Mouse (Mus musculus): ENCODE results near the gene Galntl6. TPM values are rescaled to one million over a fixed set of nuclear protein-coding genes. Genes with fewer than 3 reads are reported as not detected.
A peak's percentile ranks its signal among the peaks of the same experiment; 100 is the strongest.
"Not testable (repeated sequence)": the region's sequence is repeated elsewhere in the genome, so short reads cannot be mapped to it uniquely, and the experiment has no call there.

Gene Galntl6
- total RNA-seq, 2 experiments from 2014 or later: 61.1 to 62.9 TPM

GRCm38 (mm10) chr8:58606451-58606850 lies 306.0 kb downstream of the Galntl6 start:
- intact Hi-C loops (cut with DNase I): no loop called here
- peak; percentile 42 for DNase-seq

- intact Hi-C loops (cut with DNase I): no loop called here
- DNase-seq: no peak
These were observed 307.7 kb downstream of the Galntl6 start for GRCm38 (mm10) chr8:58604751-58605150.

GRCm38 (mm10) chr8:58597834-58598233 lies 314.6 kb downstream of the Galntl6 start:
- no peak for DNase-seq
- intact Hi-C loops (cut with DNase I): no loop called here

GRCm38 (mm10) chr8:58575346-58575745 lies 337.1 kb downstream of the Galntl6 start:
- intact Hi-C loops (cut with DNase I): no loop called here
- DNase-seq: no peak

- no peak for DNase-seq
- intact Hi-C loops (cut with DNase I): no loop called here
These were observed 344.4 kb downstream of the Galntl6 start for GRCm38 (mm10) chr8:58568086-58568485.

- DNase-seq: peak; percentile 6
- intact Hi-C loops (cut with DNase I): no loop called here
These were observed 346.3 kb downstream of the Galntl6 start for GRCm38 (mm10) chr8:58566115-58566514.

- peak; percentile 18 for DNase-seq
- intact Hi-C loops (cut with DNase I): no loop called here
These were observed 376.7 kb downstream of the Galntl6 start for GRCm38 (mm10) chr8:58535781-58536180.

- intact Hi-C loops (cut with DNase I): no loop called here
These were observed 377.8 kb downstream of the Galntl6 start for GRCm38 (mm10) chr8:58534631-58535030.

GRCm38 (mm10) chr8:58523443-58523842 lies 389.0 kb downstream of the Galntl6 start:
- intact Hi-C loops (cut with DNase I): no loop called here
- no peak for DNase-seq

More at GRCm38 (mm10) chr8:58534631-58535030, 377.8 kb downstream of the Galntl6 start:
- DNase-seq: no peak

- no peak for DNase-seq
- intact Hi-C loops (cut with DNase I): no loop called here
These were observed 390.5 kb downstream of the Galntl6 start for GRCm38 (mm10) chr8:58521932-58522331.

- no peak for DNase-seq
- intact Hi-C loops (cut with DNase I): no loop called here
These were observed 401.9 kb downstream of the Galntl6 start for GRCm38 (mm10) chr8:58510516-58510915.

- intact Hi-C loops (cut with DNase I): no loop called here
- DNase-seq: no peak
These were observed 403.4 kb downstream of the Galntl6 start for GRCm38 (mm10) chr8:58509051-58509450.

- intact Hi-C loops (cut with DNase I): no loop called here
- DNase-seq: no peak
These were observed 425.3 kb downstream of the Galntl6 start for GRCm38 (mm10) chr8:58487099-58487498.

GRCm38 (mm10) chr8:58463342-58463741 lies 449.1 kb downstream of the Galntl6 start:
- intact Hi-C loops (cut with DNase I); DNase-seq: not testable (repeated sequence)

GRCm38 (mm10) chr8:58442696-58443095 lies 469.7 kb downstream of the Galntl6 start:
- intact Hi-C loops (cut with DNase I): no loop called here
- peak; percentile 1 for DNase-seq

- DNase-seq: no peak
- intact Hi-C loops (cut with DNase I): no loop called here
These were observed 494.0 kb downstream of the Galntl6 start for GRCm38 (mm10) chr8:58418481-58418880.

GRCm38 (mm10) chr8:58417551-58417950 lies 494.9 kb downstream of the Galntl6 start:
- no peak for DNase-seq
- intact Hi-C loops (cut with DNase I): no loop called here

GRCm38 (mm10) chr8:58396500-58396899 lies 515.9 kb downstream of the Galntl6 start:
- intact Hi-C loops (cut with DNase I): no loop called here
- DNase-seq: no peak

GRCm38 (mm10) chr8:58395879-58396278 lies 516.6 kb downstream of the Galntl6 start:
- no peak for DNase-seq
- intact Hi-C loops (cut with DNase I): no loop called here

- no peak for DNase-seq
These were observed 540.1 kb downstream of the Galntl6 start for GRCm38 (mm10) chr8:58372389-58372788.

GRCm38 (mm10) chr8:58371979-58372378 lies 540.5 kb downstream of the Galntl6 start:
- intact Hi-C loops (cut with DNase I): no loop called here
- DNase-seq: no peak

More at GRCm38 (mm10) chr8:58372389-58372788, 540.1 kb downstream of the Galntl6 start:
- intact Hi-C loops (cut with DNase I): no loop called here

GRCm38 (mm10) chr8:58331151-58331550 lies 581.3 kb downstream of the Galntl6 start:
- intact Hi-C loops (cut with DNase I): no loop called here
- no peak for DNase-seq

GRCm38 (mm10) chr8:58313482-58313881 lies 599.0 kb downstream of the Galntl6 start:
- intact Hi-C loops (cut with DNase I): no loop called here
- no peak for DNase-seq

Measured in left cerebral cortex, postnatal 4 days (tissue).